Mouse (Mus musculus) bone marrow macrophage, adult 2 months (primary cell): ENCODE data around the gene Bahcc1.

Experiments used
- CTCF ChIP-seq: IDR thresholded peaks from 2 replicates; pipeline ENCODE4 v1.5.1; 2012; ENCODE audit warnings: low read depth, mild to moderate bottlenecking, low read length, moderate library complexity
- POLR2A ChIP-seq: IDR thresholded peaks from 2 replicates; pipeline ENCODE4 v1.6.1; 2012; ENCODE audit warnings: mild to moderate bottlenecking, low read depth, low read length, borderline replicate concordance

DNA sequence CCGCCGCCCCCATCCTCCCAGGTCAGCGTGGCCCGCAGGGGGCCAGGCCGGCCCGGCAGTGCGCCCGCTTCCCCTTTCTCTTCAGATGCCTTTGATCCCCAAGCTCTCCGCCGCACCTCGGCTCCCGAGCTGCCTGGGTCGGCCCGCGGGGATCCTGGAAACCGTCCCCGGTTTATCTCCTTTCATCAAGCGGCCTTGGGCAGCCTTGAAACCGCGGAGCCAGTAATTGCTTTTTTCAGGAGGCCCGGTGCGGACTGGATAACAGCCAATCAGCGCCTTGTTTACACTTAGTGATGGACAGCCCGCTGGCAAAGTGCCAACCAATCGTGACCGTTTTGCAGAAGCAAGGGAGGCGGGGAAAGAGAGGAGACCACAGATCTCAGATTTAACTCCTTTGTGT lies 1.4 kb upstream of the Bahcc1 start:
- TF ChIP-seq POLR2A = no peak
- TF ChIP-seq CTCF = no peak
